Mouse (Mus musculus) thymus, adult 18-20 months (tissue): ENCODE results near the gene Slc35c2.

ENCODE experiments used
- DNase-seq, 2 experiments: peaks; one replicate each; pipeline ENCODE4 v3.0.0; 2022; ENCODE audit warnings: mixed read lengths in 2 of 2

The Slc35c2 gene

GRCm38 (mm10) chr2:165311577-165311976 lies 23.9 kb upstream of the Slc35c2 start:
- DNase-seq: no peak

- no peak for DNase-seq
Measured at GRCm38 (mm10) chr2:165310818-165311425, 23.3 kb upstream of the Slc35c2 start.

GRCm38 (mm10) chr2:165307801-165308200 lies 20.1 kb upstream of the Slc35c2 start:
- no peak for DNase-seq

GRCm38 (mm10) chr2:165305438-165305837 lies 17.8 kb upstream of the Slc35c2 start:
- no peak for DNase-seq

- DNase-seq: no peak
Measured at GRCm38 (mm10) chr2:165304819-165305218, 17.1 kb upstream of the Slc35c2 start.

GRCm38 (mm10) chr2:165303354-165304012 lies 15.8 kb upstream of the Slc35c2 start:
- DNase-seq: no peak

- no peak for DNase-seq
Measured at GRCm38 (mm10) chr2:165301409-165301808, 13.7 kb upstream of the Slc35c2 start.

- no peak for DNase-seq
Measured at GRCm38 (mm10) chr2:165300885-165301284, 13.2 kb upstream of the Slc35c2 start.

GRCm38 (mm10) chr2:165300424-165300823 lies 12.8 kb upstream of the Slc35c2 start:
- no peak for DNase-seq

GRCm38 (mm10) chr2:165297429-165297828 lies 9.8 kb upstream of the Slc35c2 start:
- no peak for DNase-seq

- no peak for DNase-seq
Measured at GRCm38 (mm10) chr2:165296571-165296970, 8.9 kb upstream of the Slc35c2 start.

GRCm38 (mm10) chr2:165288315-165289031 lies 804 bp upstream of the Slc35c2 start:
- DNase-seq: no peak

- peak in 1 of 2 experiments; percentile 15 for DNase-seq
Measured at GRCm38 (mm10) chr2:165286361-165287201, 1.1 kb downstream of the Slc35c2 start.

- peak; percentile 29 to 32 for DNase-seq
Measured at GRCm38 (mm10) chr2:165285621-165286020, 2.0 kb downstream of the Slc35c2 start.

- no peak for DNase-seq
Measured at GRCm38 (mm10) chr2:165285034-165285433, 2.6 kb downstream of the Slc35c2 start.

- no peak for DNase-seq
Measured at GRCm38 (mm10) chr2:165284377-165284776, 3.3 kb downstream of the Slc35c2 start.

GRCm38 (mm10) chr2:165283644-165284043 lies 4.0 kb downstream of the Slc35c2 start:
- DNase-seq: no peak

GRCm38 (mm10) chr2:165281779-165282311 lies 5.8 kb downstream of the Slc35c2 start:
- no peak for DNase-seq

GRCm38 (mm10) chr2:165279351-165279750 lies 8.3 kb downstream of the Slc35c2 start:
- no peak for DNase-seq

- DNase-seq: no peak
Measured at GRCm38 (mm10) chr2:165277188-165277740, 10.4 kb downstream of the Slc35c2 start.

GRCm38 (mm10) chr2:165275824-165276223 lies 11.8 kb downstream of the Slc35c2 start:
- peak; percentile 18 to 39 for DNase-seq

- DNase-seq: no peak
Measured at GRCm38 (mm10) chr2:165275124-165275640, 12.5 kb downstream of the Slc35c2 start.
